Mouse (Mus musculus): ENCODE measurements around the gene Zfp420.

The Zfp420 gene

DNA sequence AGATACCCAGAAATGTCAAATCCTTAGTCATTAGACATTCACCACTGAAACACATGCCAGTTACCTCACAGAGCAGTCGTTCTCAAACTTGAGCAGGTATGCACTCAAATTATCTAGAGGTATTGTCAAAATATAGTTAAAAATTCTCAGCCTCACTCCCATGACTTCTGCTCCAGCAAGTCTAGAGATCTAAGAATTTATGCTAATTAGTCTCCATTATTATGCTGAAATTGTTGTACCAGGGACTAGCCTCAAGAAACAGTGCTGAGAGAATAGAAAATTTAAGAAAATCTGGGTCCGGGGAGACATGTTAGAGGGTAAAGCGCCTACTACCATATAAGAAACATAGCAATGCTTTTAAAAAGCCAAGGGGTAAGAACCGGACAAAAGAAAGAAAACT, 44.3 kb downstream of the Zfp420 start:
- DNase-seq (ENCODE audit: low spot score) = no peak

DNA sequence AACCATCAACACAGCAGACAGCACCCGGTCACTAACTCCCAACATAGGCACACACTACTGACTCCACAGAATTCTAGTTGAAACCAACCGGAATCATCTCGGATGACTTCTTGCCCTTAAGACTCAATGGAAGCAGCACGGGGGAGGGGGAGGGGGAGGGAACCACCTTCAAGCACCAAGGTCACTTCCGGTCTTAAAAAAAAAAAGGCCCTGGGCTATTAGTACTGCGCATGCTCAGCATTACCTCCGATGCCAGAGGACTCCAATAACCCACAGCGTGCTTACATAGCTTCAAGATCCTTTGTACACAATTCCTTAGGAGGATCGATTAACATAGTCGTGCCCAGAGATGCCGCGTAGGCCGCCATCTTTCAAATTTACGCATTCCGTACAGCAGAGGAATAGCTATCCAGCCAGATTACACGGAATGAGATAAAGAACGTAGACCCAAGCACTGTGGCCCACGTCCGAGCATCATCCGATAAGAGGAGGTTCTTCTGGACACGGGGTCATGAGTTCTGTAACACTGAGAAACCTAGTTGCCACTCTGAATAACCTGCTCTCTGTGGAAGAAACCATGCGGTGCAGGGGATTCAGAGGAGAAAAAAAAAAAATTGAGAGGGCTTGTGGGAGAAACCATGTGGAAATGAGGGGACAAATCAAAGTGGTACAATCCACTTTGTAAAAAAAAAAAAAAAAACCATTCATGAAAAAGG, 46.3 kb downstream of the Zfp420 start, which contains the start of gene Zfp27:
Zfp27 (minus strand) TSS at position 607 of the 716 bp plus-strand sequence.
- DNase-seq (ENCODE audit: low spot score) = peak; percentile 54

DNA sequence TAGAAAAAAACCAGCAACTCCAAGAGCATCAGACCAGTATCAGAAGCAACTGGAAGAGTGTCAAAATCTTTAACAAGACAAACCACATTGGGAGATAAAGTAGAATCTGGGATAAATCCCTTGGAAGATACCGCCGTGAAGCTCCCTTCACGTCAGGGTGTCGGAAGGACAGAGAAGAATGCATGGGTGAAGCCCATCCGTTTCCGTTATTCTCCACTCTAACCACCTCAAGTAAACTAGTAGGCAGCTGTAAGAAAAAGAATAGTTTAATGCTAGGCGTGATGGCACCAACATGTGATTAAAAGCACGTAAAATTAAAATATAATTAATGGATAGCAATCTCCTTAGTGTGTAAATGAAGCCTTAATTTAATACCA, 46.9 kb downstream of the Zfp420 start:
- no peak for DNase-seq (ENCODE audit: low spot score)

DNA sequence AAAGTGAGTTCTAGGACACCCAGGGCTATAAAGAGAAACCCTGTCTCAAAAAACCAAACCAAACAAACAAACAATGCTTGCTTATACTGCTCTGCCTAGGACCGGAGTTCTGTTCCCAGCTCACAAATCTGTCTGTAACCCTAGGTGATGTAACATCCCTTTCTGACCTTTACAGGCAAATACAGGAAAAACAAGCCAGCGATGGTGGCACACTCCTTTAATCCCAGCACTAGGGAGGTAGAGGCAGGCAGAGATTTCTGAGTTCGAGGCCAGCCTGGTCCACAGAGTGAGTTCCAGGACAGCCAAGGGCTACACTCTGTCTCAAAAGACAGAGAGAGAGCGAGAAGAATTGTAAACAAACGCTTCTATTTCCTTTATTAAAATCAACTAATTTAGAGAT, 47.4 kb downstream of the Zfp420 start:
- no peak for DNase-seq (ENCODE audit: low spot score)

DNA sequence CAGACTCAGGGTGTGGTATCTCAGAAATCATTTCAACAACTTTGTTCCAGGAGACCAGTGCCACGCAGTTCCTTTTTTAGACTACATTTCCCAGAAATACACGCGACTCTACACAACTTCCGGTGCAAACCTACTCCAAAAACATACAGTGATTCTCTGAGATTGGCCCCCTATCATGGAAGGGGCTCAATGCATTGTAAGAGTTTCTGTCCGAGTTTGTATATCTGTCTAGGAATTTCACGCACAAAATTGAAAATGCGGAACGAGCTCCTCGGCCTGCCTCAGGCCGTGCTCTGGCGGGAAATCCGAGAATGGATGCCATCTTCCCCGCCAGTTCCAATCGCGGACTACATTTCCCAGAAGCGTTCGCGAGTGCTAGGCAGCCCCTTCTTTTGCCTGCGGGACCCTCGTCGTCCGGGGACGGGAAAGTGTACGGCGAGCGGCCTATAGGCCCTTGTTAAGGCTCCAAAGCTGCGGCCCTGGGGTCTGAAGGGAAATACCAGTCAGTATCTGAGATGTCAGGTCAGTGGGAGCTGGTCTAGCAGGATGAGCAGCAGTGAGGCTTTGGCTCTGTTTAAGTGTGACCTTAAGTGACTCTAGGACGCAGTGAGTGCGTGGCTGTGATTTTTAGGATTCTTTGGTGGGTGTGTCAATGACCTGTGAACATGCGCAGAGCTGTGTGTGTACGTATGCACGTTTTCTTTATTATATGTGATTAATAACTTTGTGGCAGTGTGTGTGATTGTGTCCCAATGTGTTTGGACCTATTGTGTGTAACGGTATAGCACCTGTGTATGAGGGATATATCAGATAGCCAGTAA, 48.6 kb downstream of the Zfp420 start, which contains the start of gene Zfp383:
Zfp383 (plus strand) TSS at position 94 of the 821 bp plus-strand sequence.
- DNase-seq (ENCODE audit: low spot score) = peak; percentile 83

DNA sequence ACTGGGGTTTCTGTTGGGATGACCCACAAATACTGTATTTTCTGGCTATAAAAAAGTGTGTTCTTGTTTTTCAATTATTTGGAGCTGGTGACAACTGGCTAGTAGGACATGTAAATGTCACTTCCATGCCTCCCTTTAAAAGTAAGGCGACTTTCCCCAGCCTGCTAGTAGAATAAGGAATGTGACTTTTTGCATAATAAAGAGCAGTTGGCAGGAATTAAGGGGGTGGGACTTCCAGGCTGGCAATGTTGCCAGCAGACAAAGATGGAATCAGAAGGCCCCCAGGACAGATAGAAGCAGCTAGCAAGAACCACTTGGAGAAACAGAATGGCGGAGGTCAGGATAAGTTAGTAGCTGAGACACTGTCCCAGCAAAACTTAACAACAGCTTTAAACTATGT, 50.5 kb downstream of the Zfp420 start:
- no peak for DNase-seq (ENCODE audit: low spot score)

DNA sequence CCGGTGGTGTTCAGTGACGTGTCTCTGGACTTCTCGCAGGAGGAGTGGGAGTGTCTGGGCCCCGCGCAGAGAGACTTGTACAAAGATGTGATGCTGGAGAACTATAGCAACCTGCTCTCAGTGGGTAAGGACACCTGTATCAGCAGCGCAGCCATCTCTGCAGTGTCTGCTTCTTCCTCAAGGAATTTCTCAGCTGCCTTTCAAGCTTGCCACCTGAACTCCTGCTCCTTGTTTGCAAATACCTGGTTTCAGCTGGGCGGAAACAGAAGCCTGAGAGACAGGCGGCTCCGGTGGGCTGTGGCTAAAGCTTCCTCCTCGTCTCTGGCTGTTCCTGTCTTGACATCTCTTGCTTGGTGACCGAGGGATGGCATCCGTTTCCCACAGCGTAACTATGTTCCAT, 52.4 kb downstream of the Zfp420 start:
- DNase-seq (ENCODE audit: low spot score) = no peak

DNA sequence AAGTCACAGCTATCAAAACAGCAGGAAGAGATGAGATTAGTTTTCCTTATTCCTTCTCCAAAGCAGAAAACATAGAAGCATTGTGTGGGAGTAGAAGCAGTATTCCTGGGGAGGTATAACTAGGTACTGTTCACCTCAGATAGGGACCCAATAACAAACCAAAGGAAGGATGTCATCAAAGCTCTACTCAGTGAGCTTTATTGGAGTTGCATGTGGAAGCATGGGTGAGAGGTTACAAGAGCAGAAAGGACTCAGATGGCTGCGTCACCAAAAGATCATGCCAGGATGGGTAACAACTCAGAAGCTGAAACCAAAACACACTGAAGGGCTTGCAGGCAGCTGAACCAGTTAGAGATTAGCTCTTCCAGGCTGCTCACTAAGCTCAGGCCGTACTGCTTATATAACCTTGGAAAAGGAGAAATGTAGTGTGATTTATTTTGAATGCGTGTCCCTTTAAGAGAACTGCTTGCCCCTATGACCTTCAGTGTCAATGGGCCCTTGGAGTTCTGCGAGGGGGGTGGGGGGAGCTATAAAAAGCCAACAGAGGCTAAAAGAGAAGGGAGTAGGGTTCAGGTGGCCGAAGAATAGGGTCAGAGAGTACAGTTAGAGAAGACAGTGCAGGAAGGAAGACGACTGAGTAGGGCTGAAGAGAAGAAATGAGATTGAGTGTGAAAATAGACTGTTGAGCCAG, 57.7 kb downstream of the Zfp420 start:
- no peak for DNase-seq (ENCODE audit: low spot score)

DNA sequence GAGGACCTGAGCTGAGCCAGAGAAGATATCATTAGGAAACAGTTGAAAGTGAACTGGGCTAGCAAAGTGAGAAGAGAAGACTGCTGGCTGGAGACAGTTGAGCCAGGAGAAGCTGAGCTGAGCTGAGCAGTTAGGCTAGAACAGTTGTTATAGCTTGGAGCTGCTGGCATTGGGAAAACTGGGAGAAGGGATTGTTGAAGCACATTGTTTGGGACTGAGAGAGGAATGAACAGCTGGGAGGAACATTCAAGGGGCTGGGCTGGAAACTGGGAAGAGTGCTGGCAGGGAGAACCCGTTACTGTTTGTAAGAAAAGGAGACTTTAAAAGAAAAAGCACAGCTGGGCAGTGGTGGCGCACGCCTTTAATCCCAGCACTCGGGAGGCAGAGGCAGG, 58.3 kb downstream of the Zfp420 start:
- DNase-seq (ENCODE audit: low spot score) = no peak

DNA sequence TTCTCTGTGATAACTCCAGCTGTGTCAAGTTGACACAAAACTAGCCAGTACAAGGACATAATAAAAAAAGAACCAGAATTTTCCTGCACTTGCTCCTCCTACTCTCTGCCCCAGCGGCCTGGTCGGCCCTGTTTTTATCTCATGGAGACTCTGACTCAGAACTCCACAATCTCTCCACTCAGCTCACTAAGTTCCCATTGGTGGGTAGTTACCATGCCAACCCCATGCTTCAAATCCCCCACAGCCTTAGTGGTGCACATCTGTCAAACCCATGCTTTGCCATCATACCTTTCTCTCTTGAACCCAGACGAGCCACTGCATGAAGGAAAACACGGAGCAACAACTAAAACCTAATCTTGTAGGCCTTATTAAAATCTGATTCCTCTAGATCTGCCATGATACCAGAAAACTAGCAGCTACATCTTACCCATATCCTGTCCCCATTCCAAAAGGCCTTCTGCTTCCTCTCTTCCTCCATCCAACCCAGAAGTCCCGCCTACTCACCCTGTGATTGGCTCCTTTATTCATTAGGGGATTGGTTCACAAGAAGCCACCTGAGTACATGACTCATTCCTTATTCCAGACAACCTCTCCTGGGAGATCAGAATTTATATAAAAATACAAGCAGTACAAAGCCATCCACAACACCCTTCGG, 61.8 kb downstream of the Zfp420 start:
- DNase-seq (ENCODE audit: low spot score) = no peak

DNA sequence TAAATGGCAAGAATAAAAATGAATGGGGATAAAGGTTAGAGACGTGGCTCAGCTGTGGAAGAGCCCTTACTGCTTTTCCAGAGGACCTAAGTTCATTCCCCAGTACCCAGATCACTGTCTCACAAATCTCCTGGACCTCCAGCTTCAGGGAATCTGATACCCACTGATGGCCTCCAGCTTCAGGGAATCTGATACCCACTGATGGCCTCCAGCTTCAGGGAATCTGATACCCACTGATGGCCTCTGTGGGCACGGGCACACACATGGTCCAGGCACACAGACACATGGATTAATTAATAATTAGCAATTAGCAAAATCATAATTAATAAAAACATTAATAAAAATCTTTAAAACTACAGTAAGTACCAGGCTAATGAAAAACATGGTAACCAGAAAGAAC, 63.0 kb downstream of the Zfp420 start:
- DNase-seq (ENCODE audit: low spot score) = no peak
